Mouse (Mus musculus) R1 (cell line): Measurements from ENCODE around the gene Kcna7.

Experiments used
- DNase-seq: peaks from one replicate; pipeline ENCODE4 v3.0.0-alpha.2; 2018; ENCODE audit warnings: low read depth, low spot score

The Kcna7 gene

GRCm38 (mm10) chr7:45420615-45420919 is 15.1 kb downstream of the Kcna7 start, which contains the start of gene Lhb:
Gene Lhb, plus strand, starts transcription at chr7:45420820.
- DNase-seq, result no peak

- no peak for DNase-seq
These were observed 15.7 kb downstream of the Kcna7 start for GRCm38 (mm10) chr7:45421194-45421593.

- DNase-seq, result no peak
These were observed 21.1 kb downstream of the Kcna7 start for GRCm38 (mm10) chr7:45426556-45426955.

GRCm38 (mm10) chr7:45433835-45434202 is 28.4 kb downstream of the Kcna7 start:
- no peak for DNase-seq

GRCm38 (mm10) chr7:45434203-45435015 is 29.0 kb downstream of the Kcna7 start, which contains the start of gene Gys1:
Gene Gys1, plus strand, starts transcription at chr7:45434844.
- DNase-seq, result peak; percentile 100

GRCm38 (mm10) chr7:45435038-45435437 is 29.6 kb downstream of the Kcna7 start:
- no peak for DNase-seq

GRCm38 (mm10) chr7:45436444-45436843 is 31.0 kb downstream of the Kcna7 start:
- DNase-seq, result no peak

- peak; percentile 88 for DNase-seq
These were observed 31.6 kb downstream of the Kcna7 start for GRCm38 (mm10) chr7:45437046-45437445.

GRCm38 (mm10) chr7:45437521-45438276 is 32.2 kb downstream of the Kcna7 start, which contains the start of gene Ruvbl2:
Gene Ruvbl2, minus strand, starts transcription at chr7:45438096.
- peak; percentile 91 for DNase-seq

- peak; percentile 58 for DNase-seq
These were observed 38.3 kb downstream of the Kcna7 start for GRCm38 (mm10) chr7:45443526-45444420.

- DNase-seq, result no peak
These were observed 41.1 kb downstream of the Kcna7 start for GRCm38 (mm10) chr7:45446589-45446988.

- DNase-seq, result peak; percentile 83
These were observed 42.0 kb downstream of the Kcna7 start for GRCm38 (mm10) chr7:45447325-45447990.

- DNase-seq, result no peak
These were observed 44.5 kb downstream of the Kcna7 start for GRCm38 (mm10) chr7:45449974-45450373.

- peak; percentile 90 for DNase-seq
These were observed 46.0 kb downstream of the Kcna7 start for GRCm38 (mm10) chr7:45451344-45451982.

GRCm38 (mm10) chr7:45454971-45455370 is 49.5 kb downstream of the Kcna7 start:
- no peak for DNase-seq

- DNase-seq, result peak; percentile 81
These were observed 50.7 kb downstream of the Kcna7 start for GRCm38 (mm10) chr7:45455932-45456696.

GRCm38 (mm10) chr7:45456721-45457203 is 51.3 kb downstream of the Kcna7 start:
- no peak for DNase-seq

- DNase-seq, result peak; percentile 78
These were observed 52.0 kb downstream of the Kcna7 start for GRCm38 (mm10) chr7:45457204-45458060.
